Mouse (Mus musculus) C2C12 (cell line): Measurements from ENCODE around the gene A930018P22Rik. TPM values are rescaled to one million over a fixed set of nuclear protein-coding genes. Genes with fewer than 3 reads are reported as not detected.
"Not testable (repeated sequence)": the region's sequence is repeated elsewhere in the genome, so short reads cannot be mapped to it uniquely, and the experiment has no call there.

Experiments
- H3K27me3 ChIP-seq: one replicate; pipeline ENCODE4 v1.6.1; 2011; ENCODE audit not compliant: control insufficient read depth, insufficient read depth, insufficient read length
- H3K36me3 ChIP-seq: one replicate; pipeline ENCODE4 v1.6.1; 2011; ENCODE audit not compliant: control insufficient read depth, insufficient read depth
- H3K4me3 ChIP-seq: one replicate; pipeline ENCODE4 v1.5.1; 2011; ENCODE audit warnings: mild to moderate bottlenecking, control low read depth; ENCODE audit not compliant: poor library complexity, insufficient read depth, severe bottlenecking
- H3K79me2 ChIP-seq: one replicate; pipeline ENCODE4 v1.6.1; 2011; ENCODE audit not compliant: control insufficient read depth, insufficient read depth
- H3K79me3 ChIP-seq: one replicate; pipeline ENCODE4 v1.6.1; 2011; ENCODE audit warnings: low read depth, control low read depth
- H3ac ChIP-seq: one replicate; pipeline ENCODE3; 2011; ENCODE audit warnings: low read depth; ENCODE audit not compliant: control insufficient read depth, insufficient read length
- CEBPB ChIP-seq: IDR thresholded peaks from one replicate; pipeline ENCODE4 v1.6.1; 2011; ENCODE audit warnings: low read depth, mild to moderate bottlenecking, control low read depth, moderate library complexity
- CTCF ChIP-seq: IDR thresholded peaks from one replicate; pipeline ENCODE4 v1.5.1; 2011; ENCODE audit not compliant: control insufficient read depth, insufficient read depth, insufficient read length
- FOSL1 ChIP-seq: IDR thresholded peaks from one replicate; pipeline ENCODE4 v1.8.0; 2011; ENCODE audit warnings: mild to moderate bottlenecking, low read length; ENCODE audit not compliant: poor library complexity, insufficient read depth, severe bottlenecking
- MAX ChIP-seq: IDR thresholded peaks from one replicate; pipeline ENCODE4 v1.6.1; 2011; ENCODE audit warnings: mild to moderate bottlenecking, control low read depth
- MYOD1 ChIP-seq: IDR thresholded peaks from one replicate; pipeline ENCODE4 v1.6.1; 2011; ENCODE audit warnings: low read depth; ENCODE audit not compliant: control insufficient read depth, insufficient read length
- MYOG ChIP-seq: IDR thresholded peaks from one replicate; pipeline ENCODE4 v1.6.1; 2011; ENCODE audit not compliant: control insufficient read depth, insufficient read length; ENCODE audit errors: extremely low read depth
- USF1 ChIP-seq: IDR thresholded peaks from one replicate; pipeline ENCODE4 v1.6.1; 2011; ENCODE audit warnings: low read depth, mild to moderate bottlenecking, control low read depth, moderate library complexity
- polyA plus RNA-seq: library from polyadenylated mRNA; unstranded; fragments of >200 nt; fragmentation: generic; extraction: Trizol; gene quantifications from one replicate; pipeline ENCODE4 v1.2.1, GENCODE M21; 2012; ENCODE audit warnings: missing spikeins

Gene A930018P22Rik
- polyA plus RNA-seq, 1 experiment = 0.13 TPM

DNA sequence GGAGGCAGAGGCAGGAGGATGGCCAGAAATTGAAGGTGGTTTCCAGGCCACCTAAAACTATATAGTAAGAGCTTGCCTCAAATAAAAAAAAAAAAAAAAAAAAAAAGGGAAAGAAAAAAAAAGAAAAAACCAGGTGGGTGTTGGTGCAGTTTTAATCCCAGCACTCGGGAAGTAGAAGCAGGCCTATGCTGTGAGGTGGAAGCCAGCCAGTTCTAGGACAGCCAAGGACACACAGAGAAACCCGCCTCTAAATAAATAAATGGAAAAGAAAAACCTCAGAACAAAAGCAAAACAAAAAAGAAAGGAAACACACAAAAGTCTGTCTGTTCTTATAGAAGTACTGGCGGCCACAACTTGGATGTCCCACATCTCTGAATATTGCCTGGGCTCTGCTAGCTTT is 7.7 kb upstream of the A930018P22Rik start:
- Histone ChIP-seq H3ac (no peak overlapping the region), H3K79me3 (no peaks in the 10 kb centered on the region), H3K27me3 (no peaks in the 10 kb centered on the region), H3K79me2 (no peaks in the 10 kb centered on the region), H3K4me3 (no peak overlapping the region), H3K36me3 (no peaks in the 10 kb centered on the region)
- TF ChIP-seq MAX (no peak), USF1 (no peak), CEBPB (no peak), MYOG (no peak), FOSL1 (no peak)

DNA sequence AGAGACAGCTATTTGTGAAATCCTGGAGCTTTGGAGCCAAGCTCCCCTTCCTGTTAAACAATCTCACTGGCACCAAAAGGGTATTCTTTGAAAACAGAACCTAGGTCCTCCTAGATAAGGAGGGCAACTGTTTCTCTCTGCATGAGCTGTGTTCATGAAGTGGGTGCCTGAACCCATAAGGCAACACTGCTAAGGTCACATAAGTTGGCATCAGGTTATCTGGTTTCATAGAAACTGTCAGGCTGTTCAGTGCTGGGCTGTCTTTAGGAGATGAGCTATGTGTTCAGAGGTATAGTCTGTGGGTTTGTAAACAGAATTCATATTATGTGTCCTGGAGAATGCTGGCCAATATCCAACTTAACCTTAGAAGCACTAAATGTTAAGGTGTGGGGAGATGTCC is 5.4 kb upstream of the A930018P22Rik start:
- H3K4me3 ChIP-seq, H3K79me2 ChIP-seq, H3K36me3 ChIP-seq, H3K27me3 ChIP-seq, H3K79me3 ChIP-seq, H3ac ChIP-seq: not testable (repeated sequence)

DNA sequence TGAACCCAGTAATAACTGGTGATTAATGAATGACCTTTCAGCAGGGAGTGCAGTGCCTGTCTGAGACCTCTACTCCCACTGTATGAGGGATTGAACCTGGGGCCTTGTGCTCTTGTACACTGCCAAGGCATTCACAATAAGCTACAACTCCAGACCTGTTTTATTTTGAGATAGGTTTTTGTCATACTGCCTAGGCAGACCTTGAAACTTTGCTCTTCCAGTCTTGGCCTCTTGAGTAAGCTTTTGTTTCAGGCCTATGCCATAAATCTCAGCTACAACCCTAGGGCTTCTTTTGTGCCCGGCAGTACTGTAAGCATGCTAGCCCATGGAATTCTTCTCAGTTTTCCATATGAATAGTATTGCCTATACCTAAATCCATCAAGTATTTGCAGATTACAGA is 3.5 kb upstream of the A930018P22Rik start:
- H3K36me3 ChIP-seq = no peaks in the 10 kb centered on the region
- no peaks in the 10 kb centered on the region for H3K27me3 ChIP-seq
- H3K79me3 ChIP-seq = no peaks in the 10 kb centered on the region

DNA sequence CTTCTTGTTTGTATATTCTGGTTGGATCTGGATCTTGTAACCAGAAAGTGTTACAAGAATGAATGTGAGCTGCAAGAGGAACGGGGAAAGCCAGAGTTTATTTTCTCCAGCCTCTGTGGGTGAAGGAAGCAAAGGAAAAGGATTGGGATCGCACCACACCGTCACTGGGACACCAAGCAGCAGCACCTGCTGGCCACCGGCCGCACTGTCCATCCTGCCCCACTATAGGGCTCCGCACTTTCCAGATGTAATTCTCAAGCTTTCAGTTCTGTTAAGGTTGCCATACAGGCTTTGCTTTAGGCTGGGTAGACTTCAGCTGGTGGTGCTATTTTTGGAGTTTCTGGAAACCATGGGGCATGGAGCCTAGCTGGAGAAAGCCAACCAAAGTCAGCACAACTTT is 2.3 kb upstream of the A930018P22Rik start:
- no peaks in the 10 kb centered on the region for H3K79me2 ChIP-seq
- TF ChIP-seq MYOD1 (no peak), FOSL1 (no peak), MYOG (no peak), CEBPB (no peak), USF1 (no peak), CTCF (no peak), MAX (no peak)
- no peaks in the 10 kb centered on the region for H3K79me3 ChIP-seq

More for the DNA sequence above, 3.5 kb upstream of the A930018P22Rik start:
- Histone ChIP-seq H3K79me2 (no peaks in the 10 kb centered on the region), H3ac (no peak overlapping the region), H3K4me3 (no peak overlapping the region)
- no peak for TF ChIP-seq USF1
- no peak for TF ChIP-seq CTCF
- no peak for TF ChIP-seq CEBPB
- no peak for TF ChIP-seq MAX
- no peak for TF ChIP-seq FOSL1
- TF ChIP-seq MYOG = no peak
- no peak for TF ChIP-seq MYOD1

DNA sequence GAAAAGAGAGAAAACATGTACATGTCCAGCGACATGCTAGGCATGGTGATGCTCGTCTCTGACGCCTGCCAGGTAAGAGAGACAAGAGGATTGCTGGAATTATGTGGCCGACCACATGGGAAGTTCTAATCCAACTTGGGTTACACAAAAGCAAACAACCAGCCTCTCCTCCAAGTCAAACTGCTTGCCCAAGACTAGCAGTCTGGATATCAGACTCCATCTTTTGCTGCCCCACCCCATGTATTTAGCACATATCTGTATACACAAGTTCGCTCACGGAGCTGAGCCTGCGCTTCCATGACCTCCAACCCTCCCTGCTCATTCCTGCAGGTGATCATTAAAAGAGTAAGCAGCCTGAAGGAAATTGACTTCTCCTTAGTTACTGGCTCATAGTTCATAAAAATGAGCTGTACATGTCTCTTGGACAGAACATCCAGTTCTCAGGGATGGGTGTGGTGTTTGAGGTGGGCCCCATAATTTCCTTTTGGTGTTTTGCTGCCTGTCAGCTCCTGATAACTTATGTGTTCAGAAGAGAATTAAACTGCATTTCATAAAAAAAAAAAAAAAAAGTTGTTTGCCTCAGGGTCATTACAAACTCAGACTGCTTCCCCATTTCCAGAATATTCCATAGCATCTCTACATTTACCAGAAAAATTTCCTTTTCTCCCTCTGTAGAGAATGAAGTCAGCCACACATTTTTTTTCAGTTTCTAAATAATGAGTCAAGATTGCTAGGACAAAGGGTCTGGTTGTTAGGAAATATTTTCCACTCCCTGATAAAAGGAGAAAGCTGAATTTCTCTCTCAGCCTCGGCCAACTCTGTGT is 676 bp upstream of the A930018P22Rik start:
- Histone ChIP-seq H3K79me3 (no peaks in the 10 kb centered on the region), H3K27me3 (no peaks in the 10 kb centered on the region), H3K36me3 (no peaks in the 10 kb centered on the region), H3K79me2 (no peaks in the 10 kb centered on the region), H3ac (no peak overlapping the region), H3K4me3 (no peak overlapping the region)
- TF ChIP-seq USF1 (no peak), MAX (no peak), CTCF (no peak), MYOD1 (no peak), MYOG (no peak), CEBPB (no peak), FOSL1 (no peak)

More for the DNA sequence above, 2.3 kb upstream of the A930018P22Rik start:
- no peak overlapping the region for H3ac ChIP-seq
- H3K27me3 ChIP-seq = no peaks in the 10 kb centered on the region
- H3K4me3 ChIP-seq = no peak overlapping the region
- no peaks in the 10 kb centered on the region for H3K36me3 ChIP-seq

DNA sequence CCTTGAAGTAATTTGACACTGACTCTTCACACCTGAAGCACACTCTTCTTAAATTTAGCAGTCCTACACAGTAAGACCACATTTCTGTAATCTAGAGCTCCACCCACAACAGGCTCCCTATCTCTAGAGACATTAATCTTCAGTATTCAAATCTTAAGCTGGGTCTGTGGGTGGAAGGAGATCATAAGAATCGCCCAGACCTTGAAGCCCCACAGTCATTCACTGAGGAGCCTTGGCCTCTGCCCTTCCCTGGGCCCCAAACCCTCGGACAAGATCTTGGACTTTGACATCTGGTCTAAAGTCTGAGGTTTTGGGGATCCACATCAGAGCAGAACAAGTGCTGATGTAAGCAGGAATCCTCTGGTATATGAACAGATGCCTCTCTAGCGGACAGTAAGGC is 971 bp downstream of the A930018P22Rik start:
- Histone ChIP-seq H3K79me3 (no peaks in the 10 kb centered on the region), H3K27me3 (no peaks in the 10 kb centered on the region), H3K36me3 (no peaks in the 10 kb centered on the region), H3ac (no peak overlapping the region), H3K4me3 (no peak overlapping the region), H3K79me2 (no peaks in the 10 kb centered on the region)
- TF ChIP-seq CTCF (no peak), MYOD1 (no peak), USF1 (no peak), MAX (no peak), FOSL1 (no peak), CEBPB (no peak), MYOG (no peak)
